Mouse (Mus musculus) olfactory bulb, adult 2 months (tissue): Measurements from ENCODE around the gene Bach2.

Source experiments
- CTCF ChIP-seq: fragments of 200-500 bp; IDR thresholded peaks from 2 replicates; pipeline ENCODE4 v1.5.1; 2012; ENCODE audit warnings: low read depth, mild to moderate bottlenecking, low read length, moderate library complexity; ENCODE audit not compliant: insufficient read depth
- POLR2A ChIP-seq: fragments of 200-500 bp; IDR thresholded peaks from 2 replicates; pipeline ENCODE4 v1.6.1; 2012; ENCODE audit warnings: mild to moderate bottlenecking, low read depth, low read length, moderate library complexity; ENCODE audit not compliant: insufficient read depth

GRCm38 (mm10) chr4:32560724-32561554 is 322.3 kb downstream of the Bach2 start:
- no peak for TF ChIP-seq POLR2A
- TF ChIP-seq CTCF, result no peak
